ENCODE assay signal across 8 mouse cellular contexts in genomic region chr3:123385486-123386156, GRCm38 (mm10). TPM values are rescaled to one million over a fixed set of nuclear protein-coding genes. Genes with fewer than 3 reads are reported as not detected.
DNase-seq lines count a peak whose midpoint lies in the region; ATAC-seq lines count a peak whose summit lies in the region.

Mettl14 (minus strand) TSS chr3:123386108.

- peak within 1 kb of the TSS; percentile 89 for H3K9ac ChIP-seq in heart, embryonic 14.5 days (ENCODE audit: low read length)
- H3K9ac ChIP-seq in liver, embryonic 13.5 days: peak within 1 kb of the TSS; percentile 88
- peak within 1 kb of the TSS; percentile 71 for H3K9ac ChIP-seq in stomach, embryonic 16.5 days (ENCODE audit: low read length)

- no peaks in the 10 kb centered on the region for H3K27me3 ChIP-seq in heart, embryonic 14.5 days (ENCODE audit: control insufficient read depth, insufficient read depth, low read length)
- H3K27me3 ChIP-seq in liver, embryonic 13.5 days: no peaks in the 10 kb centered on the region
- no peaks in the 10 kb centered on the region for H3K27me3 ChIP-seq in stomach, embryonic 16.5 days (ENCODE audit: control insufficient read depth, insufficient read depth, low read length)

- peak within 1 kb of the TSS; percentile 72 to 99 for H3K4me3 ChIP-seq in heart, embryonic 14.5 days (ENCODE audit: control insufficient read depth in 1 of 2, insufficient read depth in 1 of 2, low read depth in 1 of 2, low read length in 2 of 2)
- H3K4me3 ChIP-seq in liver, embryonic 13.5 days (replicated peaks): peak within 1 kb of the TSS; percentile 82
- H3K4me3 ChIP-seq in stomach, embryonic 16.5 days (replicated peaks; ENCODE audit: low read length): peak within 1 kb of the TSS; percentile 62

- peak; percentile 100 for ATAC-seq in CD4-positive, CD25-positive, alpha-beta regulatory T cell, adult 4 months
- ATAC-seq in heart, embryonic 14.5 days (ENCODE audit: insufficient number of reproducible peaks, insufficient read depth, low FRiP score, low read depth): peak; percentile 94
- peak; percentile 100 for ATAC-seq in liver, embryonic 13.5 days (ENCODE audit: low read depth)
- peak; percentile 98 for ATAC-seq in stomach, embryonic 16.5 days (ENCODE audit: insufficient read depth, low FRiP score)

- H3K4me2 ChIP-seq in heart, embryonic 14.5 days (ENCODE audit: low read length): peak within 1 kb of the TSS; percentile 83
- peak within 1 kb of the TSS; percentile 77 for H3K4me2 ChIP-seq in liver, embryonic 13.5 days
- peak within 1 kb of the TSS; percentile 69 for H3K4me2 ChIP-seq in stomach, embryonic 16.5 days (ENCODE audit: low read depth, low read length)

- H3K4me1 ChIP-seq in heart, embryonic 14.5 days (ENCODE audit: control insufficient read depth in 2 of 2, insufficient read depth in 2 of 2, low read length in 2 of 2): peaks cover 0 to 14% of the 10 kb centered on the region in 2 experiments; a peak in 2 of 4 replicates
- H3K4me1 ChIP-seq in liver, embryonic 13.5 days (replicated peaks): peaks cover 20% of the 10 kb centered on the region
- no peaks in the 10 kb centered on the region for H3K4me1 ChIP-seq in stomach, embryonic 16.5 days (ENCODE audit: control insufficient read depth, insufficient read depth, low read length)

- H3K36me3 ChIP-seq in heart, embryonic 14.5 days (ENCODE audit: control insufficient read depth, insufficient read depth, low read length): peaks cover 19% of the 10 kb centered on the region
- peaks cover 14% of the 10 kb centered on the region for H3K36me3 ChIP-seq in liver, embryonic 13.5 days
- H3K36me3 ChIP-seq in stomach, embryonic 16.5 days (ENCODE audit: control insufficient read depth, insufficient read depth, low read length): 0 out of 2 replicates have a peak, but pooled peaks cover 3% of the 10 kb centered on the region

- peak within 1 kb of the TSS; percentile 89 to 96 for H3K27ac ChIP-seq in heart, embryonic 14.5 days (replicated peaks in 1 of 2; ENCODE audit: control insufficient read depth in 1 of 2, insufficient read depth in 1 of 2, low read depth in 2 of 2, low read length in 2 of 2)
- H3K27ac ChIP-seq in liver, embryonic 13.5 days: peak within 1 kb of the TSS; percentile 86
- H3K27ac ChIP-seq in stomach, embryonic 16.5 days (ENCODE audit: low read length): peak within 1 kb of the TSS; percentile 91

- under 1% methylated on average over 41 of the region's 41 CpGs for WGBS in heart, embryonic 14.5 days
- under 1% methylated on average over 40 of the region's 41 CpGs for WGBS in liver, embryonic 13.5 days (ENCODE audit: insufficient replicate concordance)
- WGBS in stomach, embryonic 16.5 days: 0% methylated on average over 41 of the region's 41 CpGs

- H3K9me3 ChIP-seq in heart, embryonic 14.5 days (ENCODE audit: control insufficient read depth, low read length): no peaks in the 10 kb centered on the region
- H3K9me3 ChIP-seq in liver, embryonic 13.5 days (replicated peaks): no peaks in the 10 kb centered on the region
- no peaks in the 10 kb centered on the region for H3K9me3 ChIP-seq in stomach, embryonic 16.5 days (replicated peaks; ENCODE audit: control insufficient read depth, low read length)

- peak; percentile 96 for DNase-seq in c-Kit-negative CD71-positive TER-119-positive erythroid progenitor cells, embryonic 14.5 days (ENCODE audit: low read depth, low spot score)
- DNase-seq in fibroblast of lung, adult 2 months (ENCODE audit: low read depth): peak; percentile 88
- peak; percentile 97 for DNase-seq in kidney, postnatal 14 days
- DNase-seq in liver, embryonic 13.5 days: peak; percentile 95
- peak; percentile 98 for DNase-seq in neural tube, embryonic 10.5 days (ENCODE audit: extremely low spot score, low spot score)

RNA-seq across cellular contexts. Expression of gene Mettl14, which starts in this region (rescaled TPM):
- 10 to 100 TPM; 16.7 to 29.9 TPM for polyA plus RNA-seq in CD4-positive, CD25-positive, alpha-beta regulatory T cell, adult 4 months (2017; shearing (Covaris generic))
- polyA plus RNA-seq in heart, embryonic 14.5 days (2014; fragmentation: Nextera tagmentation; extraction: Ambion mirVana): 15.3 and 15.5 TPM in 2 replicates
- 9.4 and 11.7 TPM in 2 replicates for polyA plus RNA-seq in liver, embryonic 13.5 days (2015; fragmentation: Nextera tagmentation; extraction: Ambion mirVana)
- polyA plus RNA-seq in stomach, embryonic 16.5 days (2015; fragmentation: Nextera tagmentation; extraction: Ambion mirVana): 24.4 and 25.0 TPM in 2 replicates

Comparison
In these comparisons a context has a peak if more than half of its experiments do, and no peak if none do; other contexts are left out.
1. Peak in every context shown above with its lines: DNase-seq, ATAC-seq, H3K4me3 ChIP-seq and H3K27ac ChIP-seq.